Mouse (Mus musculus) embryonic facial prominence, embryonic 11.5 days (tissue): ENCODE results near the gene Megf8. TPM values are rescaled to one million over a fixed set of nuclear protein-coding genes. Genes with fewer than 3 reads are reported as not detected.

Source experiments
- ATAC-seq: fragments of 200-750 bp; cut with Nextera tagmentation; replicated peaks from 2 replicates; pipeline ENCODE4 v1.8.0; 2017; ENCODE audit warnings: low read depth; ENCODE audit not compliant: insufficient number of reproducible peaks, low FRiP score, low TSS enrichment
- DNase-seq: peaks from one replicate; pipeline ENCODE4 v3.0.0-alpha.2; 2015; ENCODE audit warnings: low spot score
- H3K27ac ChIP-seq: fragments of 300-500 bp; sonication (generic); replicated peaks from 2 replicates; pipeline ENCODE4 v1.5.1; 2014; ENCODE audit warnings: mild to moderate bottlenecking, low read depth, low read length, control low read depth
- H3K27me3 ChIP-seq: fragments of 300-500 bp; sonication (generic); 2 replicates; pipeline ENCODE4 v1.6.1; 2014; ENCODE audit warnings: mild to moderate bottlenecking, low read length, moderate library complexity, mixed read lengths; ENCODE audit not compliant: control insufficient read depth, insufficient read depth
- H3K36me3 ChIP-seq: fragments of 300-500 bp; sonication (generic); replicated peaks from 2 replicates; pipeline ENCODE4 v1.6.1; 2014; ENCODE audit warnings: low read depth, mild to moderate bottlenecking, low read length, moderate library complexity, mixed read lengths; ENCODE audit not compliant: control insufficient read depth, insufficient read depth
- H3K4me1 ChIP-seq: fragments of 300-500 bp; sonication (generic); 2 replicates; pipeline ENCODE4 v1.6.1; 2014; ENCODE audit warnings: low read length, mixed read lengths; ENCODE audit not compliant: control insufficient read depth, insufficient read depth
- H3K4me2 ChIP-seq: fragments of 300-500 bp; sonication (generic); 2 replicates; pipeline ENCODE4 v1.6.1; 2014; ENCODE audit warnings: low read depth, mild to moderate bottlenecking, control low read depth, low read length, moderate library complexity
- H3K4me3 ChIP-seq: fragments of 300-500 bp; sonication (generic); 2 replicates; pipeline ENCODE4 v1.5.1; 2014; ENCODE audit warnings: low read depth, low read length, control low read depth
- H3K9ac ChIP-seq: fragments of 300-500 bp; sonication (generic); replicated peaks from 2 replicates; pipeline ENCODE4 v1.6.1; 2014; ENCODE audit warnings: mild to moderate bottlenecking, control low read depth, low read length
- H3K9me3 ChIP-seq: fragments of 300-500 bp; sonication (generic); replicated peaks from 2 replicates; pipeline ENCODE4 v1.6.1; 2016; ENCODE audit warnings: mild to moderate bottlenecking, low read length, inconsistent platforms, mixed read lengths; ENCODE audit not compliant: control insufficient read depth
- WGBS: fragments of 180-500 bp; shearing (Covaris S2); extraction: QIAGEN DNeasy Blood & Tissue Kit; methylation state at CpG from one replicate; pipeline ENCODE4 v1.1.7; 2014; 5-methylcytosine and 5-hydroxymethylcytosine counted together
- polyA plus RNA-seq: library from polyadenylated mRNA; unstranded; fragments of >200 nt; fragmentation: Nextera tagmentation; extraction: Ambion mirVana; gene quantifications from 2 replicates; pipeline ENCODE4 v1.2.1, GENCODE M21; 2014

The Megf8 gene
- polyA plus RNA-seq, 1 experiment from 2014 or later: 8.7 TPM

DNA sequence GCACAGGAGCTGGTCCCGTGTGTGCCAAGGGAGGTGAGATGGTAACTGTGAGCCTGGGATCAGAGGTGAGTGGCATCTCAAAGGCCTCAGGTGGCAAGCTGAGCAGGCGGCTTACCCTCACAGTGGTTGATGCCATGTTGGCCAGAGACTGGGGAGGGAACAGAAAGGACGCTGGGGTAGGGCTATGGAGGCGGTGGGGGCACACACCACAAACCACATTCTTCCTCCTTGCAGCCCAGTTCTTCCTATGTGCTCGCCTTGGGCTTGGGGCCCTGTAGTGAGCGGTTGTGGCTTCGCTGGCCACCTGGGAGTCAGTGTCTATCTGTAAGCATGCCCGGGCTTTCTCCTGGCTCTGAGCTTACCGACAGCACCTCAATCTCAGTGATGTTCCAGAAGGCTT is 67.9 kb downstream of the Megf8 start:
- Histone ChIP-seq H3K4me2 (no peak overlapping the region), H3K4me3 (no peak overlapping the region), H3K9me3 (no peaks in the 10 kb centered on the region), H3K36me3 (no peaks in the 10 kb centered on the region; the same call in none of the 2 replicates), H3K9ac (no peak overlapping the region), H3K4me1 (no peaks in the 10 kb centered on the region), H3K27ac (no peak overlapping the region), H3K27me3 (no peaks in the 10 kb centered on the region)
- ATAC-seq (no peak), DNase-seq (no peak)
- 91% methylated on average over 9 of the region's 9 CpGs for WGBS

DNA sequence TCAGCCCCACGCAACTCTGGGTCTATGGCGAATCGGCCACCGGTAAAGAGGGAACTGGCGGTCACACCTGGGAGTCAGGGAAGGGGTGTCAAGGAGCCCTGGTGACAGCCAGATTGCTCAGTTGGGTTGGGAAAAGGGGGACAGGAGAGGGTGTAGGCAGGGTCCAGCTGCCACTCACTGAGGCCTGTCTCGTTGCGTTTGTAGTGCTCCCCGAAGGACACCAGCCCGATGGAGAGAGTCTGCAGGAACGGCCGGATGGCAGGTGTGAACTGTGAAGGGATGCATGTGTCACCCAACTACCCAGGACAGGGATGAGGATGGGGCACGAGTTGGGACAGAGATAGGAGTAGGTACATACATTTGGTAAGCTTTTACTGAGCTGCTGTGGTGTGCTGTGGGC is 68.3 kb downstream of the Megf8 start:
- H3K4me3 ChIP-seq: no peak overlapping the region
- no peaks in the 10 kb centered on the region for H3K9me3 ChIP-seq
- H3K36me3 ChIP-seq: no peaks in the 10 kb centered on the region; the same call in none of the 2 replicates
- H3K4me1 ChIP-seq: no peaks in the 10 kb centered on the region
- no peak overlapping the region for H3K4me2 ChIP-seq
- no peak overlapping the region for H3K27ac ChIP-seq
- WGBS: 92% methylated on average over 12 of the region's 12 CpGs
- ATAC-seq (no peak), DNase-seq (no peak)
- H3K9ac ChIP-seq: no peak overlapping the region
- H3K27me3 ChIP-seq: no peaks in the 10 kb centered on the region

DNA sequence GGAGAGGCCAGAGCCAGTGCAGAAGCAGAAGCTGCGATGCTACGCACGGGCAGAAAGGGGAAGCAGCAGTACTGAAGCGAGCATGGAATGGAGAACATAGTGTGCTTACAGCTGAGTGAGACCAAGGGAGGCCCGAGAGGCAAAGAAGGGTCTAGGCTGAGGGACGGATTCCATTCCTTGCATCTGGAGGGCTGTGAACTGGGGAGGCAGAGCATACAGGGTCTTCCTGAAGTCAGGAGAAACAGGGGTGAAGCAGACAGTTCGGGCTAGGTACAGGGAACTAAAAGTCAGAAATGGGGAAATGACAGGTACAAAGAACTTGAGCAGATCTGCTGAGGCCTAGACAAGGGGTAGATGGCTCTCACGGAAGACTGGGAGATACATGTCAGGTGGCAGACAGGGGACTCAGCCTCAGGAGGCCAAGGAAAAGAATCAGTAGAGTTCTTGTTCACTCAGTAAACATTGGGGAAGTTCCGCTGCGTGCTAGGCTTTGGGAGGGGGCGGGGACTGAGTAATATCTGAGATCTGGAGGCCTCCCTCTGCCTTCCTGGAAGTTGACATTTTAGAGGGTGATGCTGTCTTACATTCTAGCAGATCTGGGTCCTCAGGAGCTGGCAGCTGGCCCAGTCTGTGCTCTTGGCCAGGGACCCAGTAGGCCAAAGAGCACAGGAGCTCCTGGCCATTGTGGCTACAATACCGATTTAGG is 69.0 kb downstream of the Megf8 start:
- Histone ChIP-seq H3K27ac (no peak overlapping the region), H3K4me2 (no peak overlapping the region), H3K4me3 (no peak overlapping the region), H3K27me3 (no peaks in the 10 kb centered on the region), H3K9me3 (no peaks in the 10 kb centered on the region), H3K36me3 (no peaks in the 10 kb centered on the region; the same call in none of the 2 replicates), H3K4me1 (no peaks in the 10 kb centered on the region; the same call in 1 of the 2 replicates), H3K9ac (no peak overlapping the region)
- 85% methylated on average over 12 of the region's 12 CpGs for WGBS
- ATAC-seq: no peak
- DNase-seq: no peak

DNA sequence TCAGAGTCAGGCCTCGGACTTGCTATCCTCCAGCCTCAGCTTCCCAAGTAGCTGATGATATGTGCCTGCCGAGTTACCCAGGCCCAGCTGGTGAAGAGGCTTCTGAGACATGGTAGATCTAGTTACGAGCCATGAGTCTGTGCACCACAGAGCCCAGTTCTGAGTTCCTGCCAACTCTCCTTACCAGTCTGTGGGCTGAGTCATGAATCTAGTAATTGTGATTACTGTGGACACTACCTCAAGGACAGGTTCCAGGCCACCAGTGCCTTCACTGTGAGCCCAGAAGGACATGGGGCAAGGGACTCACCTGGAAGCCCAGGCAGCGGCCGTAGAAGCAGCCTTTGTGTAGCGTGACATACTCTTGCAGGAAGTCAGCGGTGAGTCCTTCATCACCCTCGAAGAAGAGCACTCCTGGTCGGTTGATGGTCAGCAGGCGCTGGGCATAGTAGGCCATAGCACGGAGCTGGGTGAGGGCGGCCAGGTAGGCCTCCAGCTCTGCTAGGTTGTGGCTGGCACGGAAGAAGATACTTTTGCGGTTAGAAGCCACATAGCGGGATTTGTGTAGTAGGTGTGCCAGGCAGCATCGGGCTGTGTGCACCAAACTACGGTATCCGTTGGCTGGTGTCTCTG is 71.0 kb downstream of the Megf8 start:
- H3K9ac ChIP-seq: no peak overlapping the region
- ATAC-seq (no peak), DNase-seq (no peak)
- no peak overlapping the region for H3K4me3 ChIP-seq
- no peaks in the 10 kb centered on the region; the same call in none of the 2 replicates for H3K36me3 ChIP-seq
- no peaks in the 10 kb centered on the region for H3K27me3 ChIP-seq
- no peaks in the 10 kb centered on the region; the same call in 1 of the 2 replicates for H3K4me1 ChIP-seq
- H3K4me2 ChIP-seq: no peak overlapping the region
- no peaks in the 10 kb centered on the region for H3K9me3 ChIP-seq
- 92% methylated on average over 18 of the region's 18 CpGs for WGBS
- H3K27ac ChIP-seq: no peak overlapping the region

DNA sequence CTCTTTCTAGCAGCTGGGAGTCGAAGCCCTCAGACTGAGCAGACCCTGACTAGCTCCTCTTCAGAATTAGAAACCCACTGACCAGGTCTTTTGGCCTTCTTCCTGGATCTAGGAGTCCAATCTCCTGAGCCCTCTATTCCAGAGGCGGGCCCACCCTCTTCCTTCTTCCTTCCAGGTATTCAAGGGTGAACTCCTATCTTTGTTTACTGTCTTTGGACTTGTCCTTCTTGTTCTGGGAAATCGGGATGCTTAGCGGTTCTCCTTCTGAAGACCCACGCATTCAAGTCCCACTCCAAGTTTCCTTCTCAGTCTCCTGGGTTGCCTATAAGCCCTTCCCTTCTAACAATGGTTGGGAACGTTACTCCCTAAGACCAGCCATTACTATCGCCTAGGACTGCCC is 72.0 kb downstream of the Megf8 start:
- Histone ChIP-seq H3K36me3 (no peaks in the 10 kb centered on the region; the same call in 1 of the 2 replicates), H3K9me3 (no peaks in the 10 kb centered on the region), H3K9ac (no peak overlapping the region), H3K4me3 (no peak overlapping the region), H3K27me3 (no peaks in the 10 kb centered on the region), H3K4me1 (no peaks in the 10 kb centered on the region; the same call in 1 of the 2 replicates), H3K4me2 (no peak overlapping the region), H3K27ac (no peak overlapping the region)
- 87% methylated on average over 7 of the region's 7 CpGs for WGBS
- ATAC-seq: no peak
- DNase-seq: no peak

DNA sequence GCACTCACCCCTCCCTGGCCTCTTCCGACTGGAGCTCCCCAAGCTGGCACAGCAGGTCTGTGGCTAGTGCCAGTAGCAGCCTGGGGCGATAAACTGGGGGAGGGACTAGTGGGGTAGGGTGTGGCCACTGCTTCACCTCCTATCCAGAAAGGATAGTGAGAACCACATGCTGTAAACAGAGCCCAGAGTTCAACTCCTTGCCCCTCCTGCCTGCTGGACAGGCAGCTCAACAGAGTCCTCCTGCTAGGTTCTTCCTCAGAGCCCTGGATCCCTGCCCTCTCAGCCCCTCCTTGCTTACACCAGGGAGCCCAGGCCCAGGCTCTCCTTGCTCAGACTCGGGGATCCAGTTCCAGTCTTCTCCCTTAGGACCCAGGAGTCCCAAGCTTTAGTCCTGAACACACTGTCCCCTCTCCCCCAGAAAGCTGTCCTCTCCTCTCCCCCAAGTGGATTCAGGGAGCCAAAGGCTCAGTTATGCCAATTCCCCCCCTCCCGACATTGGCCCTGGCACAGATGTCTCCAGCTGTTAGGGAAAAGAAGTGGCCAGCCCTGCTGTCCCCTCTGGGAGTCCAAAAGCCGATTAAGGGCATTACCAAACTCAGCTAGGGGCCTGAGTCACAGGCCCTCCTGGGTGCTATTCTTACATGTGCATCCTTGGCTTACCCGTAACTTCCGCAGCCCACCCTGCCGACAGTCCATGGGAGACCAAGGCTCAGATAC is 73.2 kb downstream of the Megf8 start:
- H3K4me3 ChIP-seq: no peak overlapping the region
- WGBS: 34% methylated on average over 8 of the region's 8 CpGs
- no peak for DNase-seq
- no peaks in the 10 kb centered on the region; the same call in 1 of the 2 replicates for H3K4me1 ChIP-seq
- H3K9ac ChIP-seq: no peak overlapping the region; the same call in 1 of the 2 replicates
- H3K4me2 ChIP-seq: no peak overlapping the region
- H3K36me3 ChIP-seq: no peaks in the 10 kb centered on the region; the same call in 1 of the 2 replicates
- H3K27me3 ChIP-seq: no peaks in the 10 kb centered on the region
- ATAC-seq: peak; percentile 15; the same call in 1 of the 2 replicates
- no peak overlapping the region for H3K27ac ChIP-seq
- H3K9me3 ChIP-seq: no peaks in the 10 kb centered on the region

DNA sequence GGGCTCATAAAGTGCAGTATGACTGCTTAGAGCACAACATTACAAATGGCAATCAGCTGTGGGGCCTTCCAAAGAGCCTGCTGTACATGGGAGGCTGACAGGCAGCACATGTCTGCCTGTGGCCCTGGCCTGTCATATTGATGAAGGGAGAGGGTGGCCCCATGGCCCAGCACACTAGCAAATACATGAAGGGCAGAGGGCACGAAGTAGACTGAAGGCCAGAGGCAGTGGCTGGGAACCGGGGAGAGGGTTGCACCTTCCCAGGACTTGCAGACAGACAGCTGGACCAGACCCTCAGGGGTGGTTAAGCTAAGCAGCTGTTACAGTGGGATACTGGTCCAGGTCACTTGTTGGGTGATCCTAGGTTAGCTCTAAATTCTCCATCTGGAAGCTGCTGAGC is 74.0 kb downstream of the Megf8 start:
- Histone ChIP-seq H3K27ac (no peak overlapping the region), H3K4me2 (no peak overlapping the region), H3K27me3 (no peaks in the 10 kb centered on the region), H3K9ac (no peak overlapping the region), H3K36me3 (no peaks in the 10 kb centered on the region; the same call in 1 of the 2 replicates), H3K9me3 (no peaks in the 10 kb centered on the region), H3K4me1 (no peaks in the 10 kb centered on the region; the same call in 1 of the 2 replicates), H3K4me3 (no peak overlapping the region)
- no peak for DNase-seq
- no peak for ATAC-seq
- 55% methylated on average over 2 of the region's 2 CpGs for WGBS
